Mouse (Mus musculus) gastrocnemius, postnatal 25 days (tissue): Measurements from ENCODE around the gene Rassf8. TPM values are rescaled to one million over a fixed set of nuclear protein-coding genes. Genes with fewer than 3 reads are reported as not detected.
A peak's percentile ranks its signal among the peaks of the same experiment; 100 is the strongest.

Source experiments
- DNase-seq: peaks from one replicate; pipeline ENCODE4 v3.0.0; 2022
- long read RNA-seq, 2 experiments: library from polyadenylated mRNA; stranded (forward); transcript quantifications; one replicate each; pipeline ENCODE4 v2.0.0; 2021
- total RNA-seq, 2 experiments: library from RNA; stranded (reverse); gene quantifications; 1 replicate in 1 of 2; 2 replicates in 1 of 2; pipeline ENCODE4 v1.2.3; 2021

Gene Rassf8
- total RNA-seq: 10 to 100 TPM; 27.2 to 35.6 TPM
- long read RNA-seq, experiment 1, transcript Rassf8-202 (1 exons, 1,131 nt): major isoform, 8 of 8 reads
- long read RNA-seq, experiment 1, partial matches to known transcripts: 0 of 8 reads
- long read RNA-seq, experiment 1, other reads (novel, unspliced or antisense): 0 of 8 reads
- long read RNA-seq, experiment 2, partial matches to known transcripts: 0 of 2 reads
- long read RNA-seq, experiment 2, other reads (novel, unspliced or antisense): 0 of 2 reads

- DNase-seq: peak; percentile 93
Measured at GRCm38 (mm10) chr6:145746132-145746849, at the start of gene Rassf8. Gene Rassf8 (plus strand): TSS chr6:145746748.

- DNase-seq: no peak
Measured at GRCm38 (mm10) chr6:145701021-145701540, 45.5 kb upstream of the Rassf8 start.

GRCm38 (mm10) chr6:145703667-145704066 is 42.9 kb upstream of the Rassf8 start:
- no peak for DNase-seq

GRCm38 (mm10) chr6:145709956-145710720 is 36.4 kb upstream of the Rassf8 start:
- no peak for DNase-seq

GRCm38 (mm10) chr6:145710797-145711196 is 35.8 kb upstream of the Rassf8 start:
- DNase-seq: no peak

GRCm38 (mm10) chr6:145711320-145711719 is 35.2 kb upstream of the Rassf8 start:
- DNase-seq: no peak

GRCm38 (mm10) chr6:145713241-145714114 is 33.1 kb upstream of the Rassf8 start:
- no peak for DNase-seq

GRCm38 (mm10) chr6:145714131-145714530 is 32.4 kb upstream of the Rassf8 start:
- no peak for DNase-seq

- no peak for DNase-seq
Measured at GRCm38 (mm10) chr6:145722596-145722995, 24.0 kb upstream of the Rassf8 start.

- no peak for DNase-seq
Measured at GRCm38 (mm10) chr6:145723131-145723863, 23.3 kb upstream of the Rassf8 start.

GRCm38 (mm10) chr6:145725849-145726248 is 20.7 kb upstream of the Rassf8 start:
- DNase-seq: no peak

GRCm38 (mm10) chr6:145726986-145727385 is 19.6 kb upstream of the Rassf8 start:
- no peak for DNase-seq

GRCm38 (mm10) chr6:145732868-145733267 is 13.7 kb upstream of the Rassf8 start:
- DNase-seq: no peak

GRCm38 (mm10) chr6:145733276-145733675 is 13.3 kb upstream of the Rassf8 start:
- peak; percentile 37 for DNase-seq

GRCm38 (mm10) chr6:145733911-145734310 is 12.6 kb upstream of the Rassf8 start:
- no peak for DNase-seq

GRCm38 (mm10) chr6:145736099-145736498 is 10.4 kb upstream of the Rassf8 start:
- DNase-seq: no peak

- DNase-seq: no peak
Measured at GRCm38 (mm10) chr6:145739231-145739630, 7.3 kb upstream of the Rassf8 start.

GRCm38 (mm10) chr6:145740011-145740410 is 6.5 kb upstream of the Rassf8 start:
- DNase-seq: no peak

- no peak for DNase-seq
Measured at GRCm38 (mm10) chr6:145745291-145745690, 1.3 kb upstream of the Rassf8 start.

- DNase-seq: peak; percentile 63
Measured at GRCm38 (mm10) chr6:145746921-145747670, 548 bp downstream of the Rassf8 start.
